Mouse (Mus musculus) layer of hippocampus, postnatal 14 days (tissue): ENCODE results near the gene 2610528J11Rik. TPM values are rescaled to one million over a fixed set of nuclear protein-coding genes. Genes with fewer than 3 reads are reported as not detected.

Experiments used
- total RNA-seq, 2 experiments: library from RNA; stranded (reverse); gene quantifications; 2 replicates each; pipeline ENCODE4 v1.2.3; 2021

2610528J11Rik gene
- total RNA-seq, 2 experiments from 2014 or later = not detected

Other genes starting within 250 kb of the 2610528J11Rik start
- 100 to 1,000 TPM; 106 to 112 TPM for gene Ptprf, start 235.6 kb upstream of the 2610528J11Rik start, total RNA-seq
- 10 to 100 TPM; 34.2 to 43.8 TPM for gene Szt2, start 117.7 kb upstream of the 2610528J11Rik start, total RNA-seq
- 10 to 100 TPM; 63.7 to 63.9 TPM for gene Med8, start 117.7 kb upstream of the 2610528J11Rik start, total RNA-seq
- 10 to 100 TPM; 26.3 to 27.8 TPM for gene Elovl1, start 98.9 kb upstream of the 2610528J11Rik start, total RNA-seq
- gene Cdc20, start 89.6 kb upstream of the 2610528J11Rik start, total RNA-seq = 1 to 10 TPM; 2.1 to 3.4 TPM
- under 1 TPM in 1 of 2 experiments, not detected in 1; 0.33 TPM for gene Mpl, start 69.5 kb upstream of the 2610528J11Rik start, total RNA-seq
- 10 to 100 TPM; 10.9 to 13.3 TPM for gene Tie1, start 36.9 kb upstream of the 2610528J11Rik start, total RNA-seq
- gene Tmem125, start 17.0 kb downstream of the 2610528J11Rik start, total RNA-seq = 1 to 10 TPM; 8.5 to 9.1 TPM
- under 1 TPM; 0.76 to 0.99 TPM for gene Cfap57, start 93.8 kb downstream of the 2610528J11Rik start, total RNA-seq
- 10 to 100 TPM; 49.2 to 55.5 TPM for gene Ebna1bp2, start 93.8 kb downstream of the 2610528J11Rik start, total RNA-seq
- gene Olfr62, start 132.0 kb downstream of the 2610528J11Rik start, total RNA-seq = not detected
- gene Olfr1342, start 165.8 kb downstream of the 2610528J11Rik start, total RNA-seq = not detected
- gene Olfr1341, start 176.5 kb downstream of the 2610528J11Rik start, total RNA-seq = not detected
- not detected for gene Olfr1340, start 193.1 kb downstream of the 2610528J11Rik start, total RNA-seq
- not detected for gene Olfr1339, start 205.2 kb downstream of the 2610528J11Rik start, total RNA-seq
- gene Olfr1338, start 231.7 kb downstream of the 2610528J11Rik start, total RNA-seq = not detected